Mouse (Mus musculus): ENCODE data around the gene D17H6S53E. TPM values are rescaled to one million over a fixed set of nuclear protein-coding genes. Genes with fewer than 3 reads are reported as not detected.

Gene D17H6S53E
- 9.5 and 9.6 TPM in 2 replicates for polyA plus RNA-seq (2016; fragmentation: Nextera tagmentation; extraction: Ambion mirVana)

GRCm38 (mm10) chr17:35126206-35126611 lies at the start of gene D17H6S53E:
Gene D17H6S53E, plus strand, starts transcription at chr17:35126373.
- Histone ChIP-seq H3K27me3 (ENCODE audit: low read depth, poor library complexity, severe bottlenecking) (no peaks in the 10 kb centered on the region), H3K9me3 (replicated peaks) (no peaks in the 10 kb centered on the region), H3K4me3 (peak within 1 kb of the TSS; percentile 78), H3K27ac (replicated peaks) (peak within 1 kb of the TSS; percentile 92), H3K36me3 (peaks cover 37% of the 10 kb centered on the region), H3K4me1 (peaks cover 41% of the 10 kb centered on the region)
- peak; percentile 76 for DNase-seq (ENCODE audit: low spot score)
- WGBS = under 1% methylated on average over 36 of the region's 36 CpGs

GRCm38 (mm10) chr17:35076507-35077176 lies 49.5 kb upstream of the D17H6S53E start, which contains the start of gene Ly6g6e:
Gene Ly6g6e, plus strand, starts transcription at chr17:35076902.
- DNase-seq (ENCODE audit: low spot score) = no peak
- Histone ChIP-seq H3K27me3 (ENCODE audit: low read depth, poor library complexity, severe bottlenecking) (peaks cover 23% of the 10 kb centered on the region), H3K27ac (replicated peaks) (peak within 1 kb of the TSS; percentile 79), H3K9me3 (replicated peaks) (no peaks in the 10 kb centered on the region), H3K36me3 (no peaks in the 10 kb centered on the region), H3K4me3 (peak within 1 kb of the TSS; percentile 45), H3K4me1 (peaks cover 28% of the 10 kb centered on the region)
- WGBS = 36% methylated on average over 10 of the region's 10 CpGs

DNA sequence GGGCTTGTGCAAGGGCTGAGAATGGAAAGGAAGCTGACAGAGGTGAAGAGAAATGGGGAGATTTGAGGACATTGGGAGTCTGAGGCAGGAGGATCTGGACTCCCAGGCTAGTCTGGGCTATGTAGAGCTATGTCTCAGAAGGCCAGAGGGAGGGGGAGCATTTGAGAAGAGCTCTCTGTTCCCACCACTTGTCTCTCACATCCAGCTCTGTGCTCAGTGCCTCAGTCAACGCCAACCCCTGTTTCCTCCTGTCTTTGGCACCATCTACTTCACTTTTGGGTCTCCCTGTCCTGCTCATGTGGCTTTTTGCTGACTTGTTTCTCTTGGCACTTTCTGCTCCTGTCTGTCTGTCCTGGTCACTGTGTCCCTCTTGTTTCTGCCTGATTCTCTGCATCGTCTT lies 48.9 kb upstream of the D17H6S53E start:
- peak overlapping the region; percentile 79 for H3K27ac ChIP-seq (replicated peaks)

DNA sequence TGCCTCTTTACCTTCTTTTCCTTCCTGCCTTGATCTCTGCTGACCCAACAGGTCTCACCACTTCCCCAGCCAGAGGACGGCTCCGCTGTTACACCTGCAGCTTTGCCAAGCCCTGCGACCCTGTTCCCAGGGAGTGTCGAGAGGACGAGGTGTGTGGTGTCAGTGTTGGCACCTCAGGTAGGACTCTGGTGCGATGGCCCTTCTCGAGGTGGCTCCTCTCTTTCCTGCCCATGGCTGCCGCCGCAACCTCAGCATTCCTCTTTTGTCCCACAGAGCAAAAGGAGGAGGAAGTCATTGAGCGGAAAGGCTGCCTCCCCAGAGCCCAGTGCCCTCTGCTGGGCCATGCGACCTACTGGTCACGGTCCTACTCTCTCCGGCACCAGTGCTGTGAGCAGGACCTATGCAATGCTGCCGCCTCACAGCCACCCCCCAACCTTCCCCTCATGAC lies 48.4 kb upstream of the D17H6S53E start, which contains the start of gene Ly6g6d:
Gene Ly6g6d, minus strand, starts transcription at position 280 of the 448 bp plus-strand sequence.
- peaks cover 28% of the 10 kb centered on the region for H3K4me1 ChIP-seq
- DNase-seq (ENCODE audit: low spot score) = peak; percentile 63
- peaks cover 23% of the 10 kb centered on the region for H3K27me3 ChIP-seq (ENCODE audit: low read depth, poor library complexity, severe bottlenecking)
- H3K4me3 ChIP-seq = peak within 1 kb of the TSS; percentile 45
- peak within 1 kb of the TSS; percentile 79 for H3K27ac ChIP-seq (replicated peaks)
- 10% methylated on average over 14 of the region's 14 CpGs for WGBS
- H3K36me3 ChIP-seq = no peaks in the 10 kb centered on the region
- H3K9me3 ChIP-seq (replicated peaks) = no peaks in the 10 kb centered on the region

More for the DNA sequence above, 48.9 kb upstream of the D17H6S53E start:
- DNase-seq (ENCODE audit: low spot score) = no peak
- Histone ChIP-seq H3K4me1 (peaks cover 28% of the 10 kb centered on the region), H3K4me3 (peak overlapping the region; percentile 45), H3K27me3 (ENCODE audit: low read depth, poor library complexity, severe bottlenecking) (peaks cover 23% of the 10 kb centered on the region), H3K36me3 (no peaks in the 10 kb centered on the region), H3K9me3 (replicated peaks) (no peaks in the 10 kb centered on the region)
- 55% methylated on average over 2 of the region's 2 CpGs for WGBS

DNA sequence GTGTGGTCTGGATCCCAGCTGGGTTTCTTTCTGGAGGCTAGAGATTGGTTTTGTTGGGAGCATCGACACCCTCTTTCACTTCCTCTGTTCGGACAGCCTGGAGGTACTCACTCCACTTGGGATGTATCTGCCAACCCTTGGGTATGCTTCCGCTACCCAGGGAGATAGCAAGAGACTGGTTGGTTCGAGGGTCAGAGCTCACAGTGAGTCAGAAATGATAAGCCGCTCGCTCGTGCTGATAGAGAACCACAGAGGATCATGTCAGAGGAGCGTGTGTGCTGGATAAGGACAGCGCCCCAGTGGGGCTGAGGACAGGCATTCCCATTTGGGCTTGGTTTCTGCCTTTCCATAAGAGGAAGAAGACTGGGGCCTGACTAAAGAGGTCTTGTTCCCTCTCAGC lies 46.4 kb upstream of the D17H6S53E start:
- WGBS = 69% methylated on average over 9 of the region's 9 CpGs
- H3K27ac ChIP-seq (replicated peaks) = no peak overlapping the region
- no peak for DNase-seq (ENCODE audit: low spot score)
- no peaks in the 10 kb centered on the region for H3K9me3 ChIP-seq (replicated peaks)
- H3K36me3 ChIP-seq = no peaks in the 10 kb centered on the region
- H3K4me3 ChIP-seq = no peak overlapping the region
- H3K27me3 ChIP-seq (ENCODE audit: low read depth, poor library complexity, severe bottlenecking) = peaks cover 23% of the 10 kb centered on the region
- peaks cover 28% of the 10 kb centered on the region for H3K4me1 ChIP-seq

GRCm38 (mm10) chr17:35080248-35080647 lies 45.9 kb upstream of the D17H6S53E start:
- Histone ChIP-seq H3K27me3 (ENCODE audit: low read depth, poor library complexity, severe bottlenecking) (peaks cover 23% of the 10 kb centered on the region), H3K9me3 (replicated peaks) (no peaks in the 10 kb centered on the region), H3K4me3 (no peak overlapping the region), H3K4me1 (peaks cover 28% of the 10 kb centered on the region), H3K36me3 (no peaks in the 10 kb centered on the region), H3K27ac (replicated peaks) (no peak overlapping the region)
- 75% methylated on average over 6 of the region's 6 CpGs for WGBS
- DNase-seq (ENCODE audit: low spot score) = no peak

- WGBS = 79% methylated on average over 4 of the region's 4 CpGs
- Histone ChIP-seq H3K27me3 (ENCODE audit: low read depth, poor library complexity, severe bottlenecking) (peaks cover 23% of the 10 kb centered on the region), H3K9me3 (replicated peaks) (no peaks in the 10 kb centered on the region), H3K27ac (replicated peaks) (no peak overlapping the region), H3K4me1 (peaks cover 28% of the 10 kb centered on the region), H3K36me3 (no peaks in the 10 kb centered on the region), H3K4me3 (no peak overlapping the region)
- no peak for DNase-seq (ENCODE audit: low spot score)
These were observed 45.5 kb upstream of the D17H6S53E start for GRCm38 (mm10) chr17:35080710-35081109.

- Histone ChIP-seq H3K27ac (replicated peaks) (no peak overlapping the region), H3K9me3 (replicated peaks) (no peaks in the 10 kb centered on the region)
- WGBS = 90% methylated on average over 16 of the region's 16 CpGs
These were observed 43.2 kb upstream of the D17H6S53E start for GRCm38 (mm10) chr17:35082841-35083576.

GRCm38 (mm10) chr17:35083929-35084497 lies 42.2 kb upstream of the D17H6S53E start:
- WGBS = 86% methylated on average over 3 of the region's 3 CpGs
- Histone ChIP-seq H3K27me3 (ENCODE audit: low read depth, poor library complexity, severe bottlenecking) (0 out of 2 replicates have a peak, but pooled peaks cover under 1% of the 10 kb centered on the region), H3K9me3 (replicated peaks) (no peaks in the 10 kb centered on the region), H3K4me1 (peaks cover 3% of the 10 kb centered on the region; the same call in 1 of the 2 replicates), H3K27ac (replicated peaks) (no peak overlapping the region), H3K36me3 (no peaks in the 10 kb centered on the region), H3K4me3 (no peak overlapping the region)
- DNase-seq (ENCODE audit: low spot score) = no peak

More at GRCm38 (mm10) chr17:35082841-35083576, 43.2 kb upstream of the D17H6S53E start:
- no peaks in the 10 kb centered on the region for H3K36me3 ChIP-seq
- H3K4me3 ChIP-seq = no peak overlapping the region
- H3K27me3 ChIP-seq (ENCODE audit: low read depth, poor library complexity, severe bottlenecking) = peaks cover 11% of the 10 kb centered on the region; the same call in 1 of the 2 replicates
- peaks cover 6% of the 10 kb centered on the region for H3K4me1 ChIP-seq
- no peak for DNase-seq (ENCODE audit: low spot score)

- DNase-seq (ENCODE audit: low spot score) = no peak
- H3K4me1 ChIP-seq = peaks cover 10% of the 10 kb centered on the region
- H3K4me3 ChIP-seq = no peak within 1 kb of the TSS
- no peaks in the 10 kb centered on the region for H3K27me3 ChIP-seq (ENCODE audit: low read depth, poor library complexity, severe bottlenecking)
- H3K9me3 ChIP-seq (replicated peaks) = no peaks in the 10 kb centered on the region
- H3K36me3 ChIP-seq = peaks cover under 1% of the 10 kb centered on the region; the same call in 1 of the 2 replicates
- H3K27ac ChIP-seq (replicated peaks) = no peak within 1 kb of the TSS
- 86% methylated on average over 7 of the region's 7 CpGs for WGBS
These were observed 40.8 kb upstream of the D17H6S53E start, which contains the start of gene Ly6g6f for GRCm38 (mm10) chr17:35085208-35085865. Gene Ly6g6f, minus strand, starts transcription at chr17:35085610.

- peaks cover 28% of the 10 kb centered on the region for H3K36me3 ChIP-seq
- H3K9me3 ChIP-seq (replicated peaks) = no peaks in the 10 kb centered on the region
- H3K27me3 ChIP-seq (ENCODE audit: low read depth, poor library complexity, severe bottlenecking) = no peaks in the 10 kb centered on the region
- H3K27ac ChIP-seq (replicated peaks) = no peak overlapping the region
- no peak overlapping the region for H3K4me3 ChIP-seq
- 57% methylated on average over 2 of the region's 2 CpGs for WGBS
- no peak for DNase-seq (ENCODE audit: low spot score)
- H3K4me1 ChIP-seq = peaks cover 14% of the 10 kb centered on the region
These were observed 38.0 kb upstream of the D17H6S53E start for GRCm38 (mm10) chr17:35088151-35088550.
